Mouse (Mus musculus) urinary bladder, adult 18-20 months (tissue): ENCODE data around the gene Zfp683.

Experiments
- DNase-seq, 2 experiments: peaks; one replicate each; pipeline ENCODE4 v3.0.0; 2022; ENCODE audit warnings: low spot score in 2 of 2, mixed read lengths in 2 of 2

Gene Zfp683

DNA sequence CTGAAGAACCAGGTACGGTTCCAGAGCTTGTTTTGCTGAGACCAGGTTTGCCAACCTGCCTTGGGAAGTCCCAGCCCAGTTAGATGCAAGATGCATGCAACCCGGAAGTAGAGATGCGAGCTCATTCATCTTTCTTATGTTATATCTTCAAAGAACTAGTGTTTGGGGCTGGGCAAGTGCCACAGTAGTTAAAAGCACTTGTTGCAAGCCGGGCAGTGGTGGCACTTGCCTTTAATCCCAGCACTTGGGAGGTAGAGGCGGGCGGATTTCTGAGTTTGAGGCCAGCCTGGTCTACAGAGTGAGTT lies 37.5 kb downstream of the Zfp683 start:
- DNase-seq, result no peak

DNA sequence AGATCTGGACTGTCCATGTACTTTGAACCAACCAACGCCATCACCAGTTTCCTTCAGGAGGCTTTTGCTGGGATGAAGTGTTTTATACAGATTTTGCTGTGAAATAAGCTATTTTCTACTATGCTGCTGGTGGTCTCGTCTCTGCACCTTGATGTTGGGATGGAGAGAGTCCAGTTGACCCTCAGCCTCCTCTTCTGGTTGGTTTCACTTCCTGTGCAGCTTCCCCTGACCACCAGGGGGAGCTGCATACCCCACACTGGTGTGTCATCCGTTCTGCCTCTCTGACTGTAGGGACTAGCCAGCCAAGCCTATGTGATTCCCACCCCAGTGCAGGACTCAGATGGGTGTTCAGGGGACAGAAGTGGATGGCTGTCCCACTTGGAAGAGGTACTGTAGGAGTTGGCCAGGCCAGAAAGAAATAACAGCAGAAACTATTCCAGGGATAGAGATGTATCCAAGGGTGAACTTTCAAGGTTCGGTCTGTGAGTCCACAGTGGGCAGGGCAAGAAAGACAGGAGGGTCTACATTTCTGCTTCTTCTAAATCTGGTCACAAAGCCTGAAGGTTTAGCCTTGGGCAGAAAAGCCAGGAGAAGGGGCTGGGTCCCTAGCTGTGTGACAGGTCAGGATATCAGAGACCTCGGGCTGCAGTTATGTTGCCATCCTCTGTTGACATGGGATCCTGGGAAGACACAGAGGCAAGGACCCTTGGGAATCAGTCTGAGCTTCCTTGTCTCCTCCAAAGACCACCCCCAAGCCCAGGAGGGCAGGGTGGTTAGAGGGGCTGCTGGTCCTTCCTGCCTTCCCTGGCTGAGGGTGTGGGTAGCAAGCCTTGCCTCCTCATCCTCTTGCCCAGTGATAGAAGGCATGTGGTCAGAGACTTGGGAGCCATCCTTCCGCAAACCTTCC lies 39.0 kb downstream of the Zfp683 start:
- DNase-seq, result no peak

DNA sequence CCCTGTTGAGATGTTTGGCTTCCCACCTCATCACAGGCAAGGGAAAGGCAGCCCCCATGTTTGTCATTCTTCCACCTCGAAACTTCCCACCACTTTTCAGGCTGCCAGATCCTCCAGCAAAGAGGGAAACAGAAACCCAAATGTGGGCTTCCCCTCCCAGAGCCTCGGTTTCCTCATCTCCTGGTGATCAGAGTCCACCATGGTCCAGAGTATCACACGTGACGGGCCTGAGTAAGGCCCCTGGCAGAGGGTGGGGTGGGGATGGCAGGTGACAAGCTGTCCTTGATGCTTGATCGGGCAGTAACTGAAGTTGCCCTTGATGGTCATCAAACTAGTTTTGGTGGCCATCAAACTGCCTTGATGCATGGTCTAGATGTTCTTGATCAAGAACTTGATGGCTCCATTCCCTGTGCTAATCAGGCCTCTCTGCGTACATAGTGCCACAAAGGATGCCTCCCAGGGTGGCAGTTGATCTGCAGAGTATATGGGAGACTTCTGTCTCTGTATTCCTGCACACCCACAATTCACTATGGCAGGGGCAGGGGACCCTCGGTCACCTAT lies 40.4 kb downstream of the Zfp683 start:
- DNase-seq, result no peak

DNA sequence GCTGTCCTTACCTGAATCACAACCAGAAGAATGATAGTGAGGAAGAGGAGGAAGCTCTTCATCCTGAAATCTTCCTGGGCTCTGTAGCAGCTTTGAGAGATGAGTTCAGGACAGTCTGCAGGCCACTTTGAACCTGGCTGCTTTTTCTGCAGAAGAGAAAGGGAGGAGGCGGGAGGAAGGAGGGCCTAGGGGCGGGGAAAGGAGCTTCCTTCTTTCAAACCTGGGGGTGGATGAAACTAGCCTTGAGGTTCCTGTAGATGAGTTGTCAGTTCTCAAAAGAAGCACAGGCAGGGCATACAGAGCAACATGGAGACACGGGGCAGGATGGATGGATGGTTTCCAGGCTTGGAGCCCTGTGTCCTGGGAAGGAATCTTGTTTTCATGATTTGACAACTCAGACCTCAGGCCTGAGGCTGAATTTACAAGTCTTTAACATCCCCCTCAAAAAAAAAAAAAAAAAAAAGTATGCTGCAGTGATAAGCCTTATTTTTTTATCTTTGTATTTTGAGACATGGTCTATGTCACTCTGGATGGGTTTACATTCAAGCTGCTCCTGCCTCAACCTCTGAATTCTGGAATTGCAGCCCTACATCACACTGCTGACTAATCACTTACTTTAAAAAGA lies 41.4 kb downstream of the Zfp683 start, which contains the start of gene Cd52:
Gene Cd52, minus strand, starts transcription at position 160 of the 625 bp plus-strand sequence.
- no peak for DNase-seq

DNA sequence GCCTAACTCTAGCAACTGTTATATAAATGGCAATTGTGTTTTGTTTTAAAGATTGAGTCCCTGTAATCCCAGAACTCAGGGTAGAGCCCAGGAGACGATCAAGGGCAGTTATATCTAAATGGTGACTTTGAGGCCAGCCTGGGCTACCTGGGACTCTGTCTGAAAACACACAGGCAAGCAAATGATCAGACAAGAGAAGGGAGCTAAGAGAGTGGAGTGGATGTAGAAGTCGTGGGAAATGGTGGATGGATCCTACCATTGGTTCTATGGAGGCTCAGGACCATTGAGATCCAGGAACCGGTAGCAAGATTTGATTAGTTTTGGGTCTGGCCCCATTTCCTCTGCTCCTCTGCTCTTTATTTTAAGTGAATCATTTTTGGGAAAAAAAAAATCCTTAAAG lies 42.5 kb downstream of the Zfp683 start:
- no peak for DNase-seq

DNA sequence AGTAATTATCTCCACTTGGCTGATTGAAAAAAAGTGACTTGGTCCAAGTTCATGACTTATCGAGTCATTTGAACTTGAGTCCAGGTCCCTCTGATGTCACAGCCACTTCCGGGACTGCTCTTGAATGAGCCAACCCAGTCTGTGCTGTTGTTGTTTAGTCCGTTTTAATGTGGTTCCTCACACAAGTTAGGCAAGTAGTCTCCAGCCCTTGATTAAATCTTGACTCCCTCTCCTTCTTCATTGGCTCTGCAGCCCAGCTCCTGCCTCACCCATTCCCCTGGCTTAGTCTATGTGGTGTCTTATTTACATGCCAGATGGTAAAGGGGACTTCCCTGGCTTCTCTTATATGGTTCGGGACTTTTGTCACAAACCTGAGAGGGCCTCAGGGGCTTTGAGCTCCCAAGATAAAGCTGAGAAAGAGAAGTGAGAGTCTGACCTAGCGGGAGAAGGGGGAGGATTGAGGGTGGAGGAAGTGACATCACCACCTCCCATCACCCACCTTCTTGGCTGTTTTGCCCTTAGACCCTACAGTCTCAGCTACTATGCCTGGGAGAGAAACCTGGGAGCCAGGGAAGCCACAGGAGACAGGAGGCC lies 43.5 kb downstream of the Zfp683 start:
- DNase-seq, result no peak

DNA sequence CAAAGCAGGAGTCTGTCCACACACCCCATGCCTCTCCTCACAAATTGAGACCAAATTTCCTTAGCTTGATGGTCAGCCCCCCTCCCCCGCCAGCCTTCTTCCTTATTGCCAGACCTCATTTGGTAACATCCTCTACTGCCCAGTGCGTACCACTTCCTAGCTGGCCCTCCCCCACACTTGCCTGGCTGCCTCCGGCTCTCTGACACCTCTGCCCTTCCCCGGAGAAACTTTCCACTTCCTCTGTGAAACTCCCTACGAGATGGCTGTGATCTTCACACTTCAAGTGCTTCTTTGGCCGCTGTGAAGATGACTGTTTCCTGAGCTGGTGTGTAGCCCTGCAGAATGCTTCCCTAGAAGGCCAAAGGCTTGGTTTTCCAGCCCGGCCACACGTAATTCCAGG lies 45.0 kb downstream of the Zfp683 start:
- no peak for DNase-seq

GRCm38 (mm10) chr4:134100245-134100644 lies 46.6 kb downstream of the Zfp683 start:
- no peak for DNase-seq

GRCm38 (mm10) chr4:134101979-134102741 lies 48.5 kb downstream of the Zfp683 start, which contains the start of gene Ubxn11:
TSS of gene Ubxn11 (plus strand) at chr4:134102570.
- DNase-seq, result peak; percentile 74 to 78

DNA sequence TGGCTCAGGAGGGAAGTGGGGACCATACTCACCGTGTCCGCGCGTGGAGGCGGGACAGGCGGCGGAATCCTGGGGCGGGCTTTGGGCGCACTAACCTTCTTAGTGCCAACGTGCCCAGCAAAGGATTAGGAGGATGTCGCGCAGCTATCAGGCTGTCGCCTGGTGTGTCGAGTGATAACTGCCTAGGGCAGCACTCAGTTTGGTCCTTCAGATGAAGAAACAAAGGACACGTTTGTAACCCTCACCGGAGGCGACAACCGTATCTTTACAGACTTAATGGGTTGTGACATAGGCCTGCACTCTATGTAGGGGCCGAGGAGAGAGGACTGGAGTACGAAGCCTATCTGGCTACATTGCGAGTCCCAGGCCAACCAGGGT lies 49.1 kb downstream of the Zfp683 start:
- no peak for DNase-seq

DNA sequence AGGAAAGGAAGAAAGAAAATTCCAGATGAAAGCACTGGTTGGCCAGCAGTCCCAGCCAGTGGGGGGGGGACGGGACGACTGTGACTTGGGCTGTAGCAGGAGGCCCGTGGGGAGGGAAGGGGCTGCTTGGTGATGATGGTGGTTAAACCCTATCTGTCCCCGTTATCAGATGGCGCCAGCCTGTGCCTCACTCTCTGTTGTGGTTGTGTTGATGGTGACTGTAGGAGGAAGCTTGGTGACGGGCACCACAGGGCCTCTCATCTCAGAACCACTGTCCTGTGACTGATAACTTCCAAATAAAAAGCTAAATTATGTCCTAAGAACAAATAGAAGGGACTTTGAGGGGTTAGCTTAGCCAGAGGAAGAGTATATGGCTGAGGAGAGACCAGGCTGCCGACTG lies 52.5 kb downstream of the Zfp683 start:
- DNase-seq, result no peak

DNA sequence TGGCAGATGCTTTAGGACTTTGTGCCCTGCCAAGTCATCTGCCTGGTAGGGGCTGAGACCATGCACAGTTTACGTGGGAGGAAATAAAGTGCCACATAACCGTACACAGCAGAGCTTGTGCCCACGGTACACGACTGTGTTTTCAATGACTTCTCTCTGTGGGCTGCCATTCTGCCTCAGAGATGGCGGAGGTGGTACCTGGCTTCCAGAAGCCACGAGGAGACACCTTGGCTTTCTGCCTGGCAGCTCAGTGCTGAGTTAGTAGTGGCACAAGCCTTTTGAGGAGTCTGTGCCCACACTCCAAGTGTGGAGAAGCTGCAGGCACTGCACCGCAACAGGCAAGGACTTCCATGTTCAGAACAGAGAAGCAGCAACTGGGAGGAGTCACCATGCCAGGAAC lies 54.1 kb downstream of the Zfp683 start:
- no peak for DNase-seq

GRCm38 (mm10) chr4:134108196-134108595 lies 54.6 kb downstream of the Zfp683 start:
- DNase-seq, result no peak
